Mouse (Mus musculus): ENCODE data around the gene Dmkn.
A peak's percentile ranks its signal among the peaks of the same experiment; 100 is the strongest.
"Not testable (repeated sequence)": the region's sequence is repeated elsewhere in the genome, so short reads cannot be mapped to it uniquely, and the experiment has no call there.

Gene Dmkn

GRCm38 (mm10) chr7:30763456-30763855, at the start of gene Dmkn:
Gene Dmkn (plus strand): TSS chr7:30763756.
- no peak for DNase-seq (ENCODE audit: low spot score)

GRCm38 (mm10) chr7:30717006-30717715, 46.4 kb upstream of the Dmkn start:
- peak; percentile 35 for DNase-seq (ENCODE audit: low spot score)

GRCm38 (mm10) chr7:30717716-30718046, 45.9 kb upstream of the Dmkn start:
- DNase-seq (ENCODE audit: low spot score), result no peak

GRCm38 (mm10) chr7:30719669-30720068, 43.9 kb upstream of the Dmkn start:
- DNase-seq (ENCODE audit: low spot score), result no peak

- DNase-seq (ENCODE audit: low spot score), result no peak
Observed at GRCm38 (mm10) chr7:30721286-30721685, 42.3 kb upstream of the Dmkn start.

DNA sequence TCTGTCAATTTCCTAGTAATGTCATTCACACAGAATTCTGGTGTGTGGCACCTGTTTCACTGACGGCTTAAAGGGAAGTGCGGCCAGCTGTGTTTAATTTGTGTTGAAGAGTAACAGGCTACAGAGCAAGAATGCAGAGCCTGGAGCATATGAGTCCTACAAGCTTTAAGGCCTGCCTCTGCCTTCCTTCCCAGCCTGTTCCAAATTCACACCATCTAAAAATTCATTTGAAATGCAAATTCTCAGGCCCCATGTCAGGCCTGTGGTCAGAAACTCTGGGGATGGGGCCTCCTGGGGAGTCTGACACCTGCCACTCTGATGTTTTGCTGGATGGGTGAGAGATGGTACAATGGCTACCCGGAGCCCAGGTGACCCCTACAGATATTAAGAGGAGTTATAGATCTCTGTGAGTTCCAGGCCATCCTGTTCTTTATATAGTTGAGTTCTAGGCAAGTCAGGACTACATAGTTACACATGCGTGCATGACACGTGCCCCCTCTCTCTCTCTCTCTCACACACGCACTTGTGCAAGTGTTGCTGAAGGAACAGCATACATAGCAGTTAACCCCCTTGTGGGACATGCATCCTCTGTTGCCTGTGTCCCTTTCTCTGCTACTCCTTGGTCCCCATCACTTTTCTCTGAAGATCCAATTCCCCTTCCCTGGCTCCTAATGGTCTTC, 40.1 kb upstream of the Dmkn start:
- no peak for DNase-seq (ENCODE audit: low spot score)

- DNase-seq (ENCODE audit: low spot score), result no peak
Observed at GRCm38 (mm10) chr7:30728214-30728613, 35.3 kb upstream of the Dmkn start.

- DNase-seq (ENCODE audit: low spot score), result peak; percentile 30
Observed at GRCm38 (mm10) chr7:30728739-30729395, 34.7 kb upstream of the Dmkn start.

GRCm38 (mm10) chr7:30729396-30730063, 34.0 kb upstream of the Dmkn start, which contains the start of gene Tmem147:
Gene Tmem147 (minus strand): TSS chr7:30729540.
- peak; percentile 94 for DNase-seq (ENCODE audit: low spot score)

GRCm38 (mm10) chr7:30730064-30730722, 33.4 kb upstream of the Dmkn start:
- not testable (repeated sequence) for DNase-seq (ENCODE audit: low spot score)

- no peak for DNase-seq (ENCODE audit: low spot score)
Observed at GRCm38 (mm10) chr7:30736211-30736610, 27.3 kb upstream of the Dmkn start.

- not testable (repeated sequence) for DNase-seq (ENCODE audit: low spot score)
Observed at GRCm38 (mm10) chr7:30742570-30742969, 21.0 kb upstream of the Dmkn start.

DNA sequence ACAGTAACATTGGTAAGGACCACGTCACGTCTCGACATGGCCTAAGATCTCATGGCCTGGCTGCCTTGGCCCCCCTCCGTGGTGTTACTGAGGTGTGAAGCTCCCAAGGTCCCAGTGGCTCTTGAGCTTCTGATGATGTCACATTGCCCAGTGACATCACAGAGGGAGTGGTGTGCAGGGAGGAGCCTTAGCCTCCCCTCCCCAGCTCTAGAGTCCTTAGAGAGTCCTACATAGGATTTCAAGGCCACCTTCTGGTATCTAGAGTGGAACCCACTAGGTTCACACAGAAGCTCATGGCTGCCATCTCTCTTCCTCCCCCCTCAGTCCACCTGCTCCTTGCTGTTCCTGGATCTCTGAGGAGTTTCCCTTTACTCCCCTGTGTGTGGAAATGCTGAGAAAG, 19.9 kb upstream of the Dmkn start, which contains the start of gene Gapdhs:
Gene Gapdhs, minus strand, starts transcription at position 65 of the 400 bp plus-strand sequence.
- DNase-seq (ENCODE audit: low spot score), result not testable (repeated sequence)

- DNase-seq (ENCODE audit: low spot score), result no peak
Observed at GRCm38 (mm10) chr7:30744022-30744598, 19.4 kb upstream of the Dmkn start.

- DNase-seq (ENCODE audit: low spot score), result no peak
Observed at GRCm38 (mm10) chr7:30747525-30748204, 15.9 kb upstream of the Dmkn start.

DNA sequence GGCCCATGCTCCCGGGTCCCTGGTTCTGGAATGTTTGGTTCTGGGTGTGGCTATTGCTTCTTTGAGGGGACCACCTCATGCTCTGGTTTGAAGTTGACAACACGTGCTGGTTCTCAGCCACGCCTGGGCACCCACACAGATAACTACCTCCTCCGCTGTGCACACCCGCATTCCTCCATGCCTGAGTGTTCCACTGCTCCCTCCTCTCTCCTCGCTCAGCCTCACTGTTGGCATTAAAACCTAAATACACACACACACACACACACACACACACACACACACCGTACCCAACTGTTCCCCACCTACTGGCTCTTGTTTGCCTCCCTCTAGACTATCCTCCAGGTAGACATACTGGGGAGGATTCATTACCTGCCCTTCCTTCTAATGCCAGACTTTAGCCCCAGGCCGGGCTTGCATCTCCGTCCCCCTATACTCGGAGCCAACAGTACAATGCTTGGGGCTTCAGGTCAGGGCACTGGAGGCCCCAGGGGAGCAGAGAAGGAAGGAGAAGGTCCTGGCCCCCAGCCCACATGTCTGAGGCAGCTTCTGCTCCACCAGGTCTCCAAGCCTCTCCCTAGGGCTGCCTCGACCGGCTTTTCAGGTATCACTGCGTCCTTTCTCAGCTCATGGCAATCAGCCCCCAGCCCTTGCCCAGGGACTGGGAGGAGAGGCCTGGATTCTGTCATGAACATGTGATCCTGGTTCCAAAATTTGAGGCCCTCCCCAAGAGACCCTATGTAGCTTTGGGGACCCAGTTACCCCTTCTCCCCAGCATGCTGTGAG, 13.5 kb upstream of the Dmkn start:
- no peak for DNase-seq (ENCODE audit: low spot score)

DNA sequence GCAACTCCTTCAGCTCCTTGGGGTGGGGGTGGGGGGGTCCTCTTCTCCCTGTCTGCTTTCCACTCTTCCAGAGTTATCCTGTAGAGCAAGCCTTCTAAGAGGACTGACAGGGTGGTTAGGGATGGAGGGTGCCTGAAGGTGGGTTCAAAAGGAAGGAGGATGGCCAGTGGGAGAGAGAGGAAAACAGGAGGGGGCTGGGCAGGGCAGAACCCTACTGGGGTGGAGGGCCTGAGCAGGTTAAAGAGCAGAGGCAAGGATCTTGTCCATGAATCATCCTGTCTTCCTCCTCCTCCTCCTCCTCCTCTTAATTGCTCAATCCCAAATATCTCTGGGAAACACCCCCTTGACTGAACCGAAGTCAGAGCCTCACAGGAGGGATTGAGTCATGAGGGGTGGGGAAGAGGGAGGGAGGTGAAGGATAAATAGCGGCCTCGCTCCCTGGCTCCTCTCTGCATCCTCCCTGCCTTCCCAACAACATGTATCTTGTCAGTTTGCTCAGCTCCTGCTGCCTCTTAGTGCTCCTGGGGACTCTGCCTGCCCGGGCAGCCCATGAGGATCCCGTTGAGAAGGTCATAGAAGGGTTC, 12.4 kb upstream of the Dmkn start, which contains the start of gene Sbsn:
Gene Sbsn, plus strand, starts transcription at position 386 of the 584 bp plus-strand sequence.
- no peak for DNase-seq (ENCODE audit: low spot score)

DNA sequence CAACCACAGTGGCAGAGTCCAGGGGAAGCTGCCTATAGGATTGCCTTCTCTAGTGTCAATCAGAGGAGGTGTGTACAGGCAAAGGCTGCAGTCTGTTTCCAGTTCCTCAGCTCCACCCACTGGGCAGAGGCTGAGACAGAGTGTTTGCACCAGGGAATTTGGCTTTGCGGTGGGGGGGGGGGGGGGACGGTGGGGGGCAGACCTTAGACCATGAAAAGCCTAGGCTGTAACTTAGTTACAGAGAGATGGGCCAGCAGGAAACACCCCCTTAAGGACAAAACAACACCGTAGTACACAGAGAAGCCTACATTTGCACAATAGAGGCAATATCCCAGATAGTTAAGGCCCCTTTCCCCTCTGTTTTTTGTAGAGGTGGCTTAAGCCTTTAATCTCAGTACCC, 6.6 kb upstream of the Dmkn start:
- DNase-seq (ENCODE audit: low spot score), result no peak

GRCm38 (mm10) chr7:30758853-30759252, 4.7 kb upstream of the Dmkn start:
- DNase-seq (ENCODE audit: low spot score), result no peak
